Mouse (Mus musculus): ENCODE measurements at regions not wholly inside any gene's neighbourhood (a gene's known extent, or its start where the extent isn't known, plus 50 kb on each side); places are given as distances from the start of the nearest gene placed in this dataset.

- no peak for TF ChIP-seq CTCF (IDR thresholded peaks at IDR 0.05; ENCODE audit: control insufficient read depth, insufficient read depth, insufficient read length)
- TF ChIP-seq MYOD1 (IDR thresholded peaks at IDR 0.05; ENCODE audit: control insufficient read depth, insufficient read length, low read depth) = no peak
- no peak for TF ChIP-seq FOSL1 (IDR thresholded peaks at IDR 0.05; ENCODE audit: insufficient read depth, low read length, poor library complexity, severe bottlenecking)
- TF ChIP-seq MAX (IDR thresholded peaks at IDR 0.05) = no peak
Observed at GRCm38 (mm10) chr4:33696969-33697368, 227.4 kb upstream of the Cnr1 start.
